ENCODE assay signal across 7 mouse cellular contexts in genomic region chr13:24374606-24375005, GRCm38 (mm10). TPM values are rescaled to one million over a fixed set of nuclear protein-coding genes. Genes with fewer than 3 reads are reported as not detected.
DNase-seq lines count a peak whose midpoint lies in the region; TF ChIP-seq lines count a peak whose summit lies in the region.
"Not testable (repeated sequence)": the region's sequence is repeated elsewhere in the genome, so short reads cannot be mapped to it uniquely, and the experiment has no call there.

No protein-coding gene starts in this region.

- peak; percentile 44 for DNase-seq in CD4-positive helper T cell, adult 2 months (ENCODE audit: low read depth, low spot score)
- DNase-seq in R1 (ENCODE audit: low read depth, low spot score) = peak; percentile 23
- peak; percentile 16 for DNase-seq in gastrocnemius, postnatal 25 days
- not testable (repeated sequence) for DNase-seq in liver, adult 2 months (ENCODE audit: extremely low read depth, low read depth, low spot score)
- peak; percentile 22 to 40 for DNase-seq in natural killer cell, adult 2 months (ENCODE audit: low spot score in 2 of 2)
- peak; percentile 81 for DNase-seq in thymus, adult 2 months
- DNase-seq in thymus, postnatal 36 days = peak; percentile 77 to 90

- TF ChIP-seq POLR2A in liver, adult 2 months (IDR thresholded peaks at IDR 0.05; ENCODE audit: extremely low read depth, insufficient read depth, low read length) = not testable (repeated sequence)
- TF ChIP-seq POLR2A in thymus, adult 2 months (IDR thresholded peaks at IDR 0.05; ENCODE audit: control insufficient read depth, extremely low read depth, insufficient read depth, low read length, poor library complexity) = 0 out of 2 replicates have a peak, but pooled peaks have one; percentile 37

- not testable (repeated sequence) for H3K9ac ChIP-seq in liver, adult 2 months (ENCODE audit: low read depth, low read length)

- peaks cover 18% of the 10 kb centered on the region; the same call in 1 of the 2 replicates for H3K79me2 ChIP-seq in liver, adult 2 months (ENCODE audit: control insufficient read depth, insufficient read depth, low read length)

- H3K4me3 ChIP-seq in liver, adult 2 months (ENCODE audit: insufficient read depth, low read depth, low read length); thymus, adult 2 months (ENCODE audit: control insufficient read depth, insufficient read depth, low read length): not testable (repeated sequence)

- not testable (repeated sequence) for H3K27me3 ChIP-seq in liver, adult 2 months (ENCODE audit: control insufficient read depth, insufficient read depth, low read length); thymus, adult 2 months (ENCODE audit: control insufficient read depth, insufficient read depth, low read length)

- H3K27ac ChIP-seq in liver, adult 2 months (replicated peaks; ENCODE audit: insufficient read depth, low read depth, low read length) = peak overlapping the region; percentile 33
- H3K27ac ChIP-seq in thymus, adult 2 months (ENCODE audit: control insufficient read depth, insufficient read depth, low read length) = peak overlapping the region; percentile 99

- H3K36me3 ChIP-seq in liver, adult 2 months (ENCODE audit: control insufficient read depth, insufficient read depth, low read length); thymus, adult 2 months (ENCODE audit: control insufficient read depth, insufficient read depth, low read length): not testable (repeated sequence)

- TF ChIP-seq CTCF in liver, adult 2 months (IDR thresholded peaks at IDR 0.05; ENCODE audit: low read depth, low read length); thymus, adult 2 months (IDR thresholded peaks at IDR 0.05; ENCODE audit: borderline replicate concordance, control insufficient read depth, extremely low read depth, insufficient read depth, low read length, poor library complexity): not testable (repeated sequence)

- peaks cover 31% of the 10 kb centered on the region for H3K4me1 ChIP-seq in liver, adult 2 months (ENCODE audit: control insufficient read depth, insufficient read depth, low read length)
- peaks cover 37% of the 10 kb centered on the region for H3K4me1 ChIP-seq in thymus, adult 2 months (replicated peaks; ENCODE audit: control insufficient read depth, insufficient read depth, low read length)

- 91% methylated on average over 6 of the region's 6 CpGs for WGBS in liver, adult 2 months
- 41% methylated on average over 6 of the region's 6 CpGs for WGBS in thymus, adult 2 months

RNA-seq across cellular contexts. Expression of gene Cmah, which starts 47.4 kb away (rescaled TPM):
- 1 to 10 TPM; 2.1 to 3.2 TPM for total RNA-seq in gastrocnemius, postnatal 25 days (2021)
- 35.2 and 49.3 TPM in 2 replicates for total RNA-seq in liver, adult 2 months (2014; rRNA removed)
- 11.8 and 12.6 TPM in 2 replicates for polyA plus RNA-seq in liver, adult 2 months (2012; rRNA removed)
- polyA plus RNA-seq in thymus, adult 2 months (2012; rRNA removed) = 14.7 and 15.0 TPM in 2 replicates
